Mouse (Mus musculus): ENCODE measurements around the gene Fam69b. TPM values are rescaled to one million over a fixed set of nuclear protein-coding genes. Genes with fewer than 3 reads are reported as not detected.
A peak's percentile ranks its signal among the peaks of the same experiment; 100 is the strongest.

Fam69b gene
- total RNA-seq, 2 experiments from 2014 or later: 6.1 to 7.0 TPM

GRCm38 (mm10) chr2:26628792-26629437, 658 bp downstream of the Fam69b start:
- DNase-seq: no peak

GRCm38 (mm10) chr2:26632541-26633395, 4.5 kb downstream of the Fam69b start:
- DNase-seq: no peak

DNA sequence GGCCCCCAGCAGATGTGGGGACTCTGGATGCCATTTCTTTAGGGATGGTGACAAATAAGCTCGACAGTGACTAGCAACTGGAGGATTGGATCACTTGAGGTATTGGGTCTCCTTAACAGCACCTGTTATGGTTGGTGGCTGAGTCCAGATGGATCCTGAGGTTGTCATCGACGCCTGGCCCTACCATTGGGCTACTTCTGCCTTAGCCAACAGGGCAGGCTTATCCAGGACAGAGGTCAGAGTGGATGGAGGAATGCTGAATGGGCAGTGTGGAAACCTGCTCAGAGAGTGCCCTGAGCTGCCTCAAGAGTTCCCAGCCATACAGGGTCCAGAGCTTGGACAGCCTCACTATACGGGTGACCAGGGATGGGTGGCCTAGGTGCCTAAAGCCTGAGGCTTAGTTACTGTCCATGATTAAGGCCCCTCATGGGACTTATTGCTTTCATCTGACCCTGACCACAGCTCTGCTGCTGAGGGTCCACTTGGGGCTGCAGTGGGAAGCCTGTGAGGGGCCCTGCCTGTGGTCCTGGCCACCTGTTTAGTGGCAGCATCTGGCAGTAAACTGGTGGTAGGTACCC, 5.8 kb downstream of the Fam69b start:
- no peak for DNase-seq

- no peak for DNase-seq
Measured at GRCm38 (mm10) chr2:26634629-26635488, 6.6 kb downstream of the Fam69b start.

DNA sequence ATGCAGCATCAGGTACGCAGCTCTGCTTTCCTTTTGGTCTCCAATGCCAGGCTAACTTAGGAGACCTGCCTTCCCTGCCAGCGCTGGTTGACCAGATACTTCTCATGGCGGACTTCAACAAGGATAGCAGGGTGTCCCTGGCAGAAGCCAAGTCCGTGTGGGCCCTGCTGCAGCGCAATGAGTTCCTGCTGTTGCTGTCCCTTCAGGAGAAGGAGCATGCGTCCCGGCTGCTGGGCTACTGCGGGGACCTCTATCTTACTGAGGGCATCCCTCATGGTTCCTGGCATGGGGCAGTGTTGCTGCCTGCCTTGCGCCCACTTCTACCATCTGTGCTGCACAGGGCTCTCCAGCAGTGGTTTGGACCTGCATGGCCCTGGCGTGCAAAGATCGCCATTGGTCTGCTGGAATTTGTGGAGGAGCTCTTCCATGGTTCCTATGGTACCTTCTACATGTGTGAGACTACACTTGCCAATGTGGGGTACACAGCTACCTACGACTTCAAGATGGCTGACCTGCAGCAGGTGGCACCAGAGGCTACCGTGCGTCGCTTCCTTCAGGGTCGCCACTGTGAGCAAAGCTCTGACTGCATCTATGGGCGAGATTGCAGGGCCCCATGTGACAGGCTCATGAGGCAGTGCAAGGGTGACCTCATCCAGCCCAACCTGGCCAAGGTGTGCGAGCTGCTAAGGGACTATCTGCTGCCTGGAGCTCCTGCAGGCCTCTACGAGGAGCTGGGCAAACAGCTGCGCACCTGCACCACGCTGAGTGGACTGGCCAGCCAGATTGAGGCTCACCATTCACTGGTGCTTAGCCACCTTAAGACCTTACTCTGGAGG, 7.5 kb downstream of the Fam69b start:
- no peak for DNase-seq

DNA sequence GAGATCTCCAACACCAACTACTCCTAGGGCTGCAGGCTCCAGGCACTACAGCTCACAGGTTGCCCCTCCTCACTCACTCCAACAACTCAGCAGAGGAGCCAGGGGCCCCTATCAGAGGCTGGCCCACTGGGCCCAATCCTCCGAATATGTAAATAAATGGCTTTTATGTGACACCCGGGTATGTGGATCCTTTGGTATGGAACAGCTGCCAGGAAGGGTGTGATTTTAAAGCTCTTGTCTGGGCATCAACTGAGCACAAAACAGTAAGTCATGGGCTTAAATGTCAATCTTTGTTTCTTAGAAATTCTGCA, 8.0 kb downstream of the Fam69b start:
- DNase-seq: no peak

DNA sequence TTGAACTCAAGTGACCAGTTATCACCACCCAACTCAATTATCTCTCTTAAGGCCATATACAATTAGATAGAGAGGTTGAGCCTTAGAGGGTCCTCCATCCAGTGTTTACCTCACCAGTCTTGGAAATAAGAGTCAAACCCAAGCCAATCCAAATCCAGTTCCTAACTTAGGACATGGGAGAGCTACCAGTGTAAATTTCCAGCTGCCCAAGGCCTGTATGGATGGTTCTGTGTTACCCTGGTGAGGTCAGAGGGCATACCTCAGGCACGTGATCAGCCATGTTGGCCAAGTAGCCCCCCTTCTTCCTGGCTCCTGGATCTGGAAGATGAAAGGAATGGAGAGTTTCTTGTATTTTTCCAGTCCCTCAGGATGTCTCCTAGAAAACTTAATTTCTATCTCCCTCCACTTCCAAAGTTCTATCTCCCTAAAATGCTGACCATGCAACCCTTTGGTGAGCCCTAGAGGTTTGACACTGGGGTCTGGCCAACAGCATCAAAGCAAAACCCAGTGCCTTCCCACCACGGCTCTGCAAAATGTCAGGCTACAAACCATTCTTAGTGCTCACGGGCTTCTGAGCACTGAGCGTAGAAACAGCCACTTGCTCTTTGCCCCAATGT, 9.2 kb downstream of the Fam69b start:
- DNase-seq: no peak

DNA sequence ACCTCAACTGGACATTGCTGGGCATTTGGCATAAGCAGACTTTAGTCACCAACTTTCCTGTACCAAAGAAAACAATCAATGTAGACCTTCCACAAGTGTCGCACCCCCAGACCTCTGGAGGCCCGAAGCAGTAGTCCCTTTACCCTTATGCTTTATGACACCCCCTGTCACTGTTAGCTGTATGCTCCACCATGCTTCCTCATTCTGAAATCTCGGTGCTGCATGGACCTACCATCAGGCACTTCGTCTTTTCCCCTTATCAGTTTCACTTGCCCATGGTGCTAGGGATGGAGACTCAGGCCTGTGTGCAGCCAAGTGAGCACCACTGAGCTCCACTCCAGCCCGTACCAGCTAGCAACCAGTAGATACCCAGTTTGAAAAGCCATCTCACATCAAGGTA, 9.8 kb downstream of the Fam69b start:
- DNase-seq: no peak

- no peak for DNase-seq
Measured at GRCm38 (mm10) chr2:26638572-26638971, 10.3 kb downstream of the Fam69b start.

DNA sequence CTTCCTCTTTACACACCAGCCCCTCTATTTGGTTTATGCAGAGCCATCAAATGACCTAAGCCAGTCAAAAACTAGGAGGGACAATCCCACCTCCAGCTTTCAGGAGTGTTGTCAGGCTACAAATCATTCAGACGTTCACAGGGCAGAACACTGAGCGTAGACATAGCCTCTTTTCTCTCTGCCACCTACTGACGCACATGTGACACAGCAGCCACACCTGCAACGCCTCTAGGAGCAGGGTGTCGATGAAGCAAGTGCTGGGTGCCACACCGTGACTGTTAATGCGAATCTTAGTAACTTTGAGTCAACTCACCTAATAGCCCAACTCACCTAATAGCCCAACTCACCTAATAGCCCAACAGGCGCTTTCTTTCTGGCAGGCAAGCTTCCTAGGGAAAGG, 10.8 kb downstream of the Fam69b start:
- peak; percentile 57 for DNase-seq

- DNase-seq: peak; percentile 99
Measured at GRCm38 (mm10) chr2:26639838-26640830, 11.9 kb downstream of the Fam69b start.

GRCm38 (mm10) chr2:26641006-26641647, 12.9 kb downstream of the Fam69b start:
- DNase-seq: no peak

DNA sequence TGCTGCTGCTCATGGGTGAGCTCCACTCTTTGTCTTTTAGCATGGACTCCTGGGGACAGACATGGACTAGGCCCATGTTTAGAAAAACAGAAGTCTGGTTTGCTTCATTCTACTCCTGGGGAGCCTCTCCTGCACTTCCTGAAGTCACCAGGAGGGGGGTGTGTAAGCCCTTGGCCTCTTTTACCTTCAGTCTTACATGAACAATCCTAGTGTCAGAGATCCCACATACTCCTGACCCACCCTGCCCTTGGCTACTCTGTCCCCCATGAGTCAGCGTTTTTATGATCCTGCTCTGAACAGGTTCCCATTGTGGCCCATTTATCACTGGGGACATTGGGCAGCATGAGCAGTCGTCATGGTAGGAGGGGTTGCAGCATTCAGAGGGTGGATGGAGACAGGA, 15.7 kb downstream of the Fam69b start:
- peak; percentile 50 for DNase-seq

DNA sequence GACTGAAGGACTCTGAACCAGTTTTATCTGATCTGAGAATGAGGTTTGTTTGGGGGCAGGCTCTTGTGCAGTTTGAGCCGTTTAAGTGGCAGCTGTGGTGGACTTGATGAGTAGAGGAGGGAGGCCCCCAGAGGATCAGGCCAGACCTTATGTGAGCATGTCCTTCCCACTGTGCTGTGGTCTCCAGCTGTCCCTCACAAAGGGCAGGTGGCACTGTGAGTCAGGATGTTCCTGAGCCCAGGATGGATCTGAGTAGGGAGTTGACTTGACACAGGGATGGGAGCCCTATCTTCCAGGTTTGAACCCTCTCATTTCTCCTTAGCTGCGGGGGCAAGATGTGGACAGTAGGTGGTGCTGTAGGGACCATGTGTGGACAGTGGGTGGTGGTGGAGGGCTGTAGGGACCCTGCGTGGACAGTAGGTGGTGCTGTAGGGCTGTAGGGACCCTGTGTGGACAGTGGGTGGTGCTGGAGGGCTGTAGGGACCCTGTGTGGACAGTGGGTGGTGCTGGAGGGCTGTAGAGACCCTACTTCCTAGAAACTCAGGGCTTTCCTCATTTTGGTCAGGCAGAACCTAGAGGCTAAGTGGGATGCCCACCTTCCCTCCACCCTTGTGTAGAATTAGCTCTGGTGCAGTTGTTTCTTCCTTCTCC, 18.5 kb downstream of the Fam69b start:
- peak; percentile 85 for DNase-seq

GRCm38 (mm10) chr2:26654687-26655086, 26.4 kb downstream of the Fam69b start:
- no peak for DNase-seq

- DNase-seq: no peak
Measured at GRCm38 (mm10) chr2:26657426-26657825, 29.2 kb downstream of the Fam69b start.

DNA sequence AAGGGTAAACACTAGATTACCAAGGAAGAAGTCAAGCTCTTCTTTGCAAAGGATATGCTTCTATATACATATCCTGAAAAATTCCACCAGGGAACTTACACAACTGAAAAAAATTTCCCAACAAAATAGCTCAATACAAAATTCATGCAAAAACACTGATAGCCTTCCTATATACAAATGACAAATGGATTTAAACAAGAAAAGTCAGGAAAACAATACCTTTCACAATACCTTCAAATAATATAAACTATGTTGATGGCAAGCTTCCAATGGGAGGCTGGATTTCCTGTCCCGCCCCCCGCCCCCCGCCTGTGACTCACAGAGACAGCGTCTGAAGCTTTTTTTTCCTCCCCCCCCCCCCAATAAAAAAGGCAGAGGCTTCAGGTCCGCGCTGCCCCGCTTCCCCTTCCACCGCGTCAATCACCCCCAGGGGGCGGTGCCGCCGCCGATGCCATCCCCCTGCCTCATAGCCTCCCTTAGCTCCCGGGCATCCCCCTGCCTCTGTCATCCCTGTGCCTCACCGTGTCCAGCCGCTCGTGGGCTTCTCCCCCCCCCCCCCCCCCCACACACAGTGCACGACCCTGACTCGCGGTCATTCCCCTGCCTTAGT, 33.0 kb downstream of the Fam69b start:
- no peak for DNase-seq

DNA sequence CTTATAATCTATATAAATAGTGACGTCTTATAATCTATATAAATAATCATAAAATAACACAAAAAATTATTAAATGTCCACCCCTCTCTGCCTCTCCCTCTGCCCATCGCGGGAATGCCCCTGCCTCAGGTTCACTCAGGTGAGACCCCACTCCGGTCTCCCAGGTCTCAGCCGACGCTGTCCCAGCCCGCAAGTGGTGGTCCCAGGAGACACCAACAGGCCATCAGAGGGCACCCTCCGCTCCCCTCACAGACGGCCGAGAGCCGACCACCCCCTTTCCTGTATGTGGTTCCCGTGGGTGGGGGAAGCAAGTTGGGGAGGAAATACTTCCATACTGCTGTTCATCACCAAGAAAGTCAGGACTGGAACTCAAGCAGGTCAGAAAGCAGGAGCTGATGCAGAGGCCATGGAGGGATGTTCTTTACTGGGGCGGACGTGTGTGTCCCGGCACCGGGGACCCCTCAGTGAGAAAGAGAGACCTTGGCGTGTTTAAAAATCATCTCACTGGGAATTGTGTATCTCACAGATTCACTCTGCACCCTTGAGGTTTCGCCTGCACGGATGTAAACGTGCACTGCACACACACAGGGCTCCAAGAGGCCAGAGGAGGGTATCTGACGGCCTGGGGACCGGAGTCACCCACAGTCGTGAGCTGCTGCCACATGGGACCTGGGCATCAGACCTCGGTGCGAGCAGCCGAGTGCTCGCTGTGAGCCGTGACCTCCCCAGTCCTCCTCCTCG, 33.7 kb downstream of the Fam69b start:
- no peak for DNase-seq

Data from heart, postnatal 4 days (tissue).